Mouse (Mus musculus) macrophage (primary cell): ENCODE measurements around the gene Faap20. TPM values are rescaled to one million over a fixed set of nuclear protein-coding genes. Genes with fewer than 3 reads are reported as not detected.

Experiments
- H3K27ac ChIP-seq: fragments of 350-480 bp; formaldehyde crosslinking; 2 replicates; pipeline ENCODE4 v1.9.0; 2021
- H3K36me3 ChIP-seq: fragments of 350-480 bp; formaldehyde crosslinking; 2 replicates; pipeline ENCODE4 v1.9.0; 2021; ENCODE audit errors: inconsistent target
- H3K4me3 ChIP-seq: fragments of 350-480 bp; formaldehyde crosslinking; 2 replicates; pipeline ENCODE4 v1.9.0; 2021; ENCODE audit errors: inconsistent target
- H3K79me2 ChIP-seq: fragments of 350-480 bp; formaldehyde crosslinking; 2 replicates; pipeline ENCODE4 v1.9.0; 2021; ENCODE audit errors: inconsistent target
- WGBS: methylation state at CpG from one replicate; pipeline ENCODE4 v1.1.7; 2026; ENCODE audit warnings: inconsistent platforms; ENCODE audit not compliant: missing documents; 5-methylcytosine and 5-hydroxymethylcytosine counted together
- polyA plus RNA-seq: library from polyadenylated mRNA; stranded (reverse); fragments of 250-400 nt; gene quantifications from 3 replicates; pipeline ENCODE4 v1.2.4, GENCODE M21; 2018; ENCODE audit warnings: inconsistent platforms
- total RNA-seq, 78 experiments: library from RNA; depleted of rRNA; stranded (reverse); fragments of 250-400 nt; gene quantifications; 1 replicate in 9 of 78; 2 replicates in 24 of 78; 3 replicates in 43 of 78; 4 replicates in 2 of 78; pipeline ENCODE4 v1.2.4; 2018; ENCODE audit warnings: inconsistent platforms in 56 of 78

The Faap20 gene
- total RNA-seq (2018; cell fraction: chromatin; rRNA removed) = 10 to 100 TPM in 14 of 26 experiments, 1 to 10 TPM in 12; 3.1 to 24.2 (median 10.2) TPM
- 10 to 100 TPM; 18.2 to 31.7 (median 26.4) TPM for total RNA-seq (2018; cell fraction: cytosol; rRNA removed)
- total RNA-seq (2018; cell fraction: nucleus; rRNA removed) = 10 to 100 TPM in 25 of 26 experiments, 1 to 10 TPM in 1; 8.5 to 34.7 (median 19.5) TPM
- polyA plus RNA-seq = 10.5 to 23.7 TPM (median 21.3 TPM) in 3 replicates

DNA sequence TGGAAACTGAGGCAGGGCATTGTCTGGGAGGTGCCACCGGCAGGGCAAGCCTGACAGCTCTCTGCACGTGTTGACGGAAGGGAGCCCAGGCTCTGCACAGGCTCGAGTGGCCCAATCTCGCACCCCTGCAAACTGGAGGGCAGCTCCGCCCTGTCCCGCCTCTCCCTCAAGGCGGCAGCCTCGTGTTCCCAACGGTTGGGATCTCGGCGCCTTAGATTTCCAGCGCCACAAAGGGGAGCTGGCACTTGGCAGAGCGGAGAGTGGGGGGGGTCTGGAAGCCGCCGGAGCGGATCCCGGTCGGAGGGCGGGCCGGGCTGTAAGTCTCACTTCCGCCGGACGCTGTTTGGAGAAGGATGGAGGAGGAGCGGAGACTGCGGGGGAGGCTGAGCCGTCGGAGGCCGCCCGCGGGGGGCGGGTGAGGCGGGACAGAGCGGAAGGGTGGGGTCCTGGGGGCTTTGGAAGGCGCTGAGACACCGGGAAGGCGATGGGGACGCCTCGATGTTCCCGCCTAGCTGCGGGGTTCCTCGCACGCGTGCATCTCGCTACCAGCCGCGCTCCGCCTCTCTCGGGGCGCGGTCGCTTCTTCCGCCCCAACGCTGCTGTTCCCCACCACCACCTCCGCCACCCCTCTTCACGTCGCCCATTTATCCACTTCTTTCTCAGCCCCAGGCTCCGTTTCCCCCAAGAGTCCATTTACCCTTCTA is at the start of gene Faap20:
Gene Faap20, plus strand, starts transcription at position 155 of the 704 bp plus-strand sequence.
- under 1% methylated on average over 53 of the region's 58 CpGs for WGBS
- Histone ChIP-seq H3K36me3 (no peaks in the 10 kb centered on the region; the same call in 1 of the 2 replicates), H3K79me2 (no peaks in the 10 kb centered on the region; the same call in 1 of the 2 replicates), H3K4me3 (peak within 1 kb of the TSS; percentile 83), H3K27ac (peak within 1 kb of the TSS; percentile 82)

DNA sequence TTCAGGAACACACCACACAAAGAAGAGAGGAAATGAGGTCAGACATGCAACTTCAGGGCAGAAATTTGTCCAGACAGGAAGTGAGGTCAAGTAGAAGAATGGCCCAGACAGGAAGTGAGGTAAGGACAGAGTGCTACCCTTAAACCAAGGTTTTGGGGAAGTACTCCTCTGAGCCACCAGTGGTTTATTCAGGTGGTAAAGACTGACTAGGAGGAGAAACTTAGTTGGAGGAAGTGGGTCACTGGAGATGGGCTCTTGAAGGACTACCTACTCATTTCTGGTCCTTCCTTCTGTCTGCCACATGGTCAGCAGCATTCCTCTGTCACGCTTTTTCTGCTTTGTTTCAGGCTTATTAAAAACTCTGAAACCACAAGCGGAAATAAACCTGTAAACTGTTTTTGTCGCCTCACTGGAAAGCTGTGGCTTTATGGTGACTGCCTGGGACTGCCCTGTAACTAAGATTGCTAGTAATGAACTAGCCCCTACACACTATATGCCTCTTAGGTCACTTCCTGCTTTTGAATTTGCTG is 48.7 kb upstream of the Faap20 start:
- H3K36me3 ChIP-seq = no peaks in the 10 kb centered on the region
- 0 out of 2 replicates have a peak overlapping the region, but pooled peaks have one; percentile 5 for H3K27ac ChIP-seq
- 4% methylated on average over 3 of the region's 3 CpGs for WGBS

DNA sequence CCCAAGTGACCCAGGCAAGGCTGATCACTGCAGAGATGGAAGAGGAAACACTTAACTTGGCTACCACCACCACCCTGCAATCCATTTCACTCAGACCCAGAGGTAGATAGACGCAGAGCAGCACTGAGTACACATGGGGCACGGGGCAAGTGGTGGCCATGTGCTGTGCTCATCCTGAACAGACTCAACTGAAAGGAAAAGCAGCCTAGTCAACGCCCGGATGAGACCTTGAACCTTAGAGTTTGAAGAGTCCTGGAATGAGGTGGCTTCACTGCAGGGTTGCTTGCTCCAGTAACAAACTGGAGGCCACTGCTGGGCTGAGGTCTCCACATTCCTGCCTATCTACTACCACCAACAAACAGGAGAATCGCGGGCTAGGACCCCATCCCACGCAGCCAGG is 47.8 kb upstream of the Faap20 start:
- Histone ChIP-seq H3K79me2 (peaks cover 100% of the 10 kb centered on the region), H3K27ac (no peak overlapping the region), H3K4me3 (no peak overlapping the region), H3K36me3 (no peaks in the 10 kb centered on the region)
- WGBS = 95% methylated on average over 7 of the region's 7 CpGs

More for the DNA sequence above, 48.7 kb upstream of the Faap20 start:
- Histone ChIP-seq H3K79me2 (peaks cover 100% of the 10 kb centered on the region), H3K4me3 (no peak overlapping the region)

DNA sequence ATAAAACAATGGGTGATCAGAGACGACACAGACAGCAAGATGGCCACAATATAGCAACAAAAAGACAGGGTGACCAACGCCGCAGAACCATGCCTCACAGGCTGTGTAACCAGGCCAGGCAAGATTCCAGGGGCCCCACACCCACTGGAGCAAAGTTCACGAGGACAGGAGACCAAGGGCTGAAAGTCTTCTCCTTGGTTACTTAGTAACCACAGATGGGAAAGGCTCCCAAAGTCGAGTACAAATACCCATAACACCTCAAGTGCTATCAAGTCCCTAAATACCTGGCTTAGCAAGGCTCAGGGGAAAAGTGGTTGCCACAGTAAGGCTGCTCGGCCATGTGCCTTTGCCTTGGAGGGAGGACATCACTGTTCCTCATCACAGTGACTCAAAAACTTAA is 43.7 kb upstream of the Faap20 start:
- Histone ChIP-seq H3K79me2 (peaks cover 100% of the 10 kb centered on the region), H3K4me3 (no peak overlapping the region), H3K27ac (no peak overlapping the region), H3K36me3 (peaks cover 3% of the 10 kb centered on the region; the same call in 1 of the 2 replicates)
- WGBS = 78% methylated on average over 6 of the region's 6 CpGs

DNA sequence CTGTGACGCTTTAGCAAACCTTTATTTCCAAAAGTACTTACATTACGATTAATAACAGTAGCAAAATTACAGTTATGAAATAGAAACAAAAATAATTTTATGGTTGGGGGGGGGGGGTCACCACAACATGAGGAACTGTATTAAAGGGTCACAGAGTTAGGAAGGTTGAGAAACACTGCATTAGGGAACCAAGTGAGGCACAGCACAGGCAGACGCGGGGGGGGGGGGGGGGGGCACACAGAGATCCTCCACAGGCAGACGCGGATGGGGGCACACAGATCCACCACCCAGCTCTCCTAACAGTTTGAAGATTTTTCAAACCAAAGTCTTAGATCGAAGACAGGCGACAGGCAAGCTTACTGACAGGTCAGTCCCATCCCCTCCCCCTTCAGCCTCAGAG is 43.1 kb upstream of the Faap20 start:
- H3K36me3 ChIP-seq = peaks cover 7% of the 10 kb centered on the region; the same call in 1 of the 2 replicates
- H3K27ac ChIP-seq = no peak overlapping the region
- peaks cover 100% of the 10 kb centered on the region for H3K79me2 ChIP-seq
- no peak overlapping the region for H3K4me3 ChIP-seq
- WGBS = 33% methylated on average over 8 of the region's 8 CpGs

DNA sequence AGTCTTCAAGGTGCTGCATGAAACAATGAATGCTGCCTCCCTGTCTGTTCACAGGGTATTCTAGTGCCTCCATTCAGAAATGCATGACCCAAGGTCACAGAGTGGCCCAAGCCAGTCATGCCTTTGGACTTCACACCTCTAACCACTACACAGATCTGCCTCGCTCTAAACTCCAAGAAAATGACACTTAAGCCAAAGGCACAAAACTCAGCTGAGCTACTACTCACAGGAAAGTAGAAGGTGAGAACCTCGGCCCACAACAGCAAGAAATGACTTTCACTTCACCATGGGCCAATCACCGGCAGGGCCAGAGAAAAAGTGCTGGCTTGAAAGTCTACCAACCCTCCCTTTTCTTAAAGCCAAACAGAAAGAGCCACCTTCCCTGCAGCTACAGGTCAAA is 41.8 kb upstream of the Faap20 start:
- Histone ChIP-seq H3K4me3 (no peak overlapping the region), H3K27ac (no peak overlapping the region), H3K36me3 (peaks cover 7% of the 10 kb centered on the region; the same call in 1 of the 2 replicates), H3K79me2 (peaks cover 100% of the 10 kb centered on the region)
- WGBS = 64% methylated on average over 3 of the region's 3 CpGs

DNA sequence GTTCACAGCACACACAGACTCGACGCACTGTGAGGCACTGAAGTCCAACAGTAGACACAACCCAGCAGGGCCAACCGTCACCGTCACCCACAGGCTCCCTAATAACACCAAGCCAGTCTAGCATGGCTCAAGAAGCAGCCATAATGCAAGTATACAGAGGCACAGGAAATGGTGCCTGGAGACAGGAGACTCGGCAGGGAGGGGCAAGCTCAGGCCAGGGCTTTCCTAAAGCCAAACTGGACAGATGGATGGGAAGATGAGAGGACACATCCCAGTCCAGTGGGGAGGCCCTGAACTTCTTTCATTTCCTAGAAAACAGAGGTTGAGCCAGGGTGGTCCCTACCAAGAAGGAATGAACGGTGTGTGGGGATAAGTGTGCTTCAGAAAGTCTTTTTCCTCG is 41.0 kb upstream of the Faap20 start:
- no peak overlapping the region for H3K4me3 ChIP-seq
- no peak overlapping the region for H3K27ac ChIP-seq
- WGBS = 85% methylated on average over 7 of the region's 7 CpGs
- peaks cover 7% of the 10 kb centered on the region; the same call in 1 of the 2 replicates for H3K36me3 ChIP-seq
- peaks cover 100% of the 10 kb centered on the region for H3K79me2 ChIP-seq

DNA sequence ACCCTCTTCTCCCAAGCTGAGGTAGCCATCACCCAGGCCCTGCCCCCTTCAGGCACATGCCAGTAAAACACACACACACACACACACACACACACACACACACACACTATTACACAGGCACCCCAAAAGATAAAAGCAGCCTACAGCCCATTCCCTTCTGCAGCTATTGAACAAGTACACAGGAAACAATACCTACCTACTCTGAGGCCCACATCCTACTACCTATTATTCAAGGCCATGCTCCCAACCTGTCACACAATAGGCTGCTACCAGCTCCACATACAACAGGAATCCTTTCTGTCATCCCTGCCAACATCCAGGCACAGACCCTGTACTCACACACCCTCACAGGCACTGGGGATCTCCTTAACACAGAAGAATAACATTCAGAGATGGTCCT is 40.5 kb upstream of the Faap20 start:
- no peak overlapping the region for H3K27ac ChIP-seq
- H3K79me2 ChIP-seq = peaks cover 100% of the 10 kb centered on the region
- H3K36me3 ChIP-seq = peaks cover 7% of the 10 kb centered on the region; the same call in 1 of the 2 replicates
- H3K4me3 ChIP-seq = no peak overlapping the region

DNA sequence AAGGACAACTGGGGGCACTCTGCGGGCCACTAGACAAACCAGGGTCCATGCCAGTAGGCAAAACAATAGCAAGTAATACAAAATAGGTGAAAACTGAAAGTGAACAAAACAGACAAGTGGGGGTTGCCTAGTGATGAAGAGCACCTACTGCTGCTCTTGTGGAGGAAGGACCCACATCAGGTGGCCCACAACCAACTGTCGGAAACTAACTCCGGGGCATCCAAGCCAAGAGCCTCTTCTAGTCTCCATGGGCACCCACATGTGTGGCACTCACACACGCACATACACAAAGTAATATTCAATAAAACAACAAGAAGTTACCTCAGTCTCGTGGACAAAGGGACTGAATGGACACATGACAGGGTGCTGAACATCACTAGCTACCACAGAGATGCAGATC is 40.1 kb upstream of the Faap20 start:
- Histone ChIP-seq H3K27ac (no peak overlapping the region), H3K79me2 (peaks cover 100% of the 10 kb centered on the region), H3K36me3 (peaks cover 7% of the 10 kb centered on the region; the same call in 1 of the 2 replicates), H3K4me3 (no peak overlapping the region)
- WGBS = 94% methylated on average over 5 of the region's 5 CpGs

DNA sequence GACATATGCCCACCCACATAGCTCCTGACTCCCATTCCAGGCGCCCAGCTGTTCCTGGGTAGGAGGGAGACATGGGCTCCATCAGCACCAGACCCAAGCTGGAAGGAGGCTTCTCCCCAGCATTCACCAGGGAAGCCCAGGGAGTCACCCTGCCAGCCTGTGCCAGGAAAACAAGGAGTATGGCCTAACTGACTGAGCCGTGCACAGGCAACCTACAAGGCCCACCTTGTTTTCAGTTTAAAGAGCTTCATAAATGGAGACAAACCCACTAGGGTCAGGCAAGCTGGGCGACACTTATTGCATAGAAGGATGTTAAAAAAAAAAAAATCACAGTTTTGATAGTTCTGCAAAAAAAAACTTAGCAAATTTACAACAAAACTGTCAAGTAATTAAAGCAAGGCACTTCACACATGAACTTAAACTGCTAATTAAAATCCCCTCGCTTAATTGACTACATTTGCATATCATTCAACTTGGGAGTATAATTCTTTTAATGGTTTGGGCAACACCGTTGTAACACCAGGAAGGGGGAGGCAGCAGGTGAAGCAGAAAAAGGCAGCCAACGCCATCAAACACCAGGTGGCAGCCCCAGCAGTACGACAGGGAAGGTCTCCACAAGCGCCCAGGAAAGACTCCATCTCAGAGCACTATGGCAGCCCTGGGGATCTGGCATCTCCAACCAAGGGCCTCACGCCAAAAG is 36.4 kb upstream of the Faap20 start:
- 96% methylated on average over 8 of the region's 9 CpGs for WGBS
- Histone ChIP-seq H3K27ac (no peak overlapping the region), H3K4me3 (no peak overlapping the region), H3K36me3 (peaks cover 7% of the 10 kb centered on the region; the same call in 1 of the 2 replicates), H3K79me2 (peaks cover 100% of the 10 kb centered on the region)

DNA sequence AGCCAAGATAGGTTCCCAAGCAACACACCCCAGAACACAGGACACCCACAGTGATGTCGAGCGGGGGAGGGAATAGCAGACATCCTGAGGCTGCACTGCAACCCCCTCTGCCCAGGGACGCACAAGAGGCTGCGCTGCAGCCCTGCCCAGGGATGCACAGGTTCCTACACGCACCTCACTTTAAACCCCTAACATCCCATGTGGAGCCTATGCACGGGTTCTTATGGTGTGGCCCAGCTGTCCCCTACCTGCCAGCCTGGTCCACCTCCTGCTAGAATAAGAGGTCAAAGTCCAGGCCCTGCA is 35.9 kb upstream of the Faap20 start:
- Histone ChIP-seq H3K4me3 (no peak overlapping the region), H3K79me2 (peaks cover 100% of the 10 kb centered on the region), H3K27ac (no peak overlapping the region), H3K36me3 (peaks cover 7% of the 10 kb centered on the region; the same call in 1 of the 2 replicates)
- WGBS = 94% methylated on average over 5 of the region's 6 CpGs

DNA sequence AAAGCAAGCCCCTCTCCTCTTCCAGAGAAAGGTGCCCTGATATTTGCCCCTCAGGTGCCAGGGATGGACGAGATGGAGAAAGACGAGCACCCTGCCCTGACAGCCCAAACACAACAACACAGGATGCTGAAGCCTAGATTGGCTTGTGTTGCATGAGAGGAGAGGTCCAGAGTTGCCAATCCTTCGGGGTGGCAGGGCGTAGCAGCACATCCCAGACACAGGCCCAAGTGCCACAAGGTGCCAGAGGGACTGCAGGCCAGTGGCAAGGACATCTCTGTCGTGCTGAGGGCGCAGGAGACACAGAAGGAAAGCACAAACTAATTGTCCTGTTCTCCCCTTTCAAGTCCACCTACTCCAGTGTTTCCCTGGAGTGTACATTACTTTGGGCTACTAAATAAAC is 35.4 kb upstream of the Faap20 start:
- H3K36me3 ChIP-seq = peaks cover 7% of the 10 kb centered on the region; the same call in 1 of the 2 replicates
- no peak overlapping the region for H3K4me3 ChIP-seq
- H3K79me2 ChIP-seq = peaks cover 100% of the 10 kb centered on the region
- 95% methylated on average over 6 of the region's 6 CpGs for WGBS
- no peak overlapping the region for H3K27ac ChIP-seq

DNA sequence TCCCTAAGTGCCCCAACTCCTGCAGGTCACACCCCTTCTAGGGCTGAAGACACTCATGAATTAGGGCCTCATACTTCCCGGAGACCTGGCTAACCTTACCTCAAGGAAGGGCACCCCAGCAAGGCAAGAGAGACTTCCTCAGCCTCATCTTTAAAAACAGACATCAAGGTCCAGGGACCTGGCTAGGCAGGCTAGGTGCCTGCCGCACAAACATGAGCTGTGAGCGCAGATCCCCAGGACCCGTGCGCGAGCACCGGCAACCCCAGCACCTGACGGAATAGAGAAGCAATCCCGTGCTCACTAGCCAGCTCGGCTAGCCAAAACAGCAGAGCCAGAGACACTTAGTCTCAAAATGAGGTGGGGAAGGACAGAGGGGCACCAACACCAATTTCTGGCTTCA is 34.8 kb upstream of the Faap20 start:
- Histone ChIP-seq H3K27ac (no peak overlapping the region), H3K36me3 (peaks cover 7% of the 10 kb centered on the region; the same call in 1 of the 2 replicates), H3K79me2 (peaks cover 100% of the 10 kb centered on the region), H3K4me3 (no peak overlapping the region)
- 95% methylated on average over 10 of the region's 10 CpGs for WGBS

DNA sequence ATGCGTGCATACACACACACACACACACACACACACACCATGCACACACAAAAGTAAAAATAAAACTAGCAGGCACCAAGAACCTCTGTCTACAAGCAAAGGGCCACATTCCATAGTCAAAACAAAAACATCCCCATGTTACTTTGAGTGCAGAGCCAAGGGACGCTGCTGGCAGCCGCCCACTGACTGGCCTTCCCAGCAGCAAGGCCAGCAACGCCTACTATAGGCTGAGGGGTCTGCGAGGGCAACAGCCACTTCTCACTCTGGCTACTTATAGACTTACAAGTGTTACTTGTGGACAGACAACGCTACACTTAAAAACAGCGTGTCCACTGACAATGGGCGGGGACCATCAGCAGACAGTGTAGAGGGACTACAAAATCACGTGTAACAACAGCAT is 34.4 kb upstream of the Faap20 start:
- Histone ChIP-seq H3K79me2 (peaks cover 100% of the 10 kb centered on the region), H3K36me3 (peaks cover 7% of the 10 kb centered on the region; the same call in 1 of the 2 replicates), H3K4me3 (no peak overlapping the region), H3K27ac (no peak overlapping the region)
- 96% methylated on average over 9 of the region's 9 CpGs for WGBS
